Mouse (Mus musculus) heart, embryonic 11.5 days (tissue): Measurements from ENCODE around the gene Cyp3a13. TPM values are rescaled to one million over a fixed set of nuclear protein-coding genes. Genes with fewer than 3 reads are reported as not detected.

ENCODE experiments used
- ATAC-seq: fragments of 200-750 bp; cut with Nextera tagmentation; replicated peaks from 2 replicates; pipeline ENCODE4 v1.8.0; 2017; ENCODE audit warnings: moderate library complexity; ENCODE audit not compliant: insufficient number of reproducible peaks, low FRiP score, low TSS enrichment
- H3K27ac ChIP-seq: fragments of 300-500 bp; sonication (generic); 2 replicates; pipeline ENCODE4 v1.5.1; 2014; ENCODE audit warnings: mild to moderate bottlenecking, low read depth, low read length
- H3K27me3 ChIP-seq: fragments of 300-500 bp; sonication (generic); 2 replicates; pipeline ENCODE4 v1.6.1; 2014; ENCODE audit warnings: mild to moderate bottlenecking, low read length, mixed read lengths; ENCODE audit not compliant: control insufficient read depth, insufficient read depth
- H3K36me3 ChIP-seq: fragments of 300-500 bp; sonication (generic); 2 replicates; pipeline ENCODE4 v1.6.1; 2014; ENCODE audit warnings: mild to moderate bottlenecking, low read length, moderate library complexity, mixed read lengths; ENCODE audit not compliant: control insufficient read depth, insufficient read depth
- H3K4me1 ChIP-seq: fragments of 300-500 bp; sonication (generic); 2 replicates; pipeline ENCODE4 v1.6.1; 2014; ENCODE audit warnings: low read length; ENCODE audit not compliant: control insufficient read depth, insufficient read depth
- H3K4me2 ChIP-seq: fragments of 300-500 bp; sonication (generic); 2 replicates; pipeline ENCODE4 v1.6.1; 2014; ENCODE audit warnings: mild to moderate bottlenecking, moderate library complexity
- H3K4me3 ChIP-seq: fragments of 300-500 bp; sonication (generic); 2 replicates; pipeline ENCODE4 v1.5.1; 2014; ENCODE audit warnings: low read depth, low read length
- H3K9ac ChIP-seq: fragments of 300-500 bp; sonication (generic); 2 replicates; pipeline ENCODE4 v1.6.1; 2014; ENCODE audit warnings: mild to moderate bottlenecking, low read depth, low read length, moderate library complexity
- H3K9me3 ChIP-seq: fragments of 300-500 bp; sonication (generic); replicated peaks from 2 replicates; pipeline ENCODE4 v1.6.1; 2016; ENCODE audit warnings: low read length; ENCODE audit not compliant: control insufficient read depth
- WGBS: fragments of 180-500 bp; shearing (Covaris S2); extraction: QIAGEN DNeasy Blood & Tissue Kit; methylation state at CpG from one replicate; pipeline ENCODE4 v1.1.7; 2014; ENCODE audit not compliant: insufficient replicate concordance; 5-methylcytosine and 5-hydroxymethylcytosine counted together
- polyA plus RNA-seq: library from polyadenylated mRNA; unstranded; fragments of >200 nt; fragmentation: Nextera tagmentation; extraction: Ambion mirVana; gene quantifications from 2 replicates; pipeline ENCODE4 v1.2.1, GENCODE M21; 2014

Gene Cyp3a13
- 0.09 TPM in 1 of 2 replicates, not detected in the other for polyA plus RNA-seq

- no peaks in the 10 kb centered on the region for H3K27me3 ChIP-seq
- no peaks in the 10 kb centered on the region for H3K36me3 ChIP-seq
- H3K9ac ChIP-seq: no peak within 1 kb of the TSS
- H3K27ac ChIP-seq: no peak within 1 kb of the TSS
- H3K9me3 ChIP-seq: no peaks in the 10 kb centered on the region
- no peak for ATAC-seq
- H3K4me3 ChIP-seq: no peak within 1 kb of the TSS
- no peaks in the 10 kb centered on the region for H3K4me1 ChIP-seq
- H3K4me2 ChIP-seq: no peak within 1 kb of the TSS
- 52% methylated on average over 2 of the region's 2 CpGs for WGBS
Measured at GRCm38 (mm10) chr5:137921532-137921931, at the start of gene Cyp3a13. TSS of gene Cyp3a13 (minus strand) at chr5:137921619.

GRCm38 (mm10) chr5:137966492-137966891 lies 45.1 kb upstream of the Cyp3a13 start:
- Histone ChIP-seq H3K4me2 (no peak overlapping the region), H3K4me3 (no peak overlapping the region), H3K27me3 (no peaks in the 10 kb centered on the region; the same call in 1 of the 2 replicates), H3K36me3 (no peaks in the 10 kb centered on the region), H3K4me1 (no peaks in the 10 kb centered on the region), H3K9ac (no peak overlapping the region), H3K27ac (no peak overlapping the region), H3K9me3 (no peaks in the 10 kb centered on the region)
- ATAC-seq: no peak

- ATAC-seq: no peak
- no peaks in the 10 kb centered on the region for H3K36me3 ChIP-seq
- H3K27me3 ChIP-seq: no peaks in the 10 kb centered on the region
- no peaks in the 10 kb centered on the region for H3K4me1 ChIP-seq
- H3K27ac ChIP-seq: no peak within 1 kb of the TSS
- WGBS: 78% methylated on average over 8 of the region's 8 CpGs
- no peak within 1 kb of the TSS for H3K9ac ChIP-seq
- H3K4me3 ChIP-seq: no peak within 1 kb of the TSS
- H3K4me2 ChIP-seq: no peak within 1 kb of the TSS
- H3K9me3 ChIP-seq: no peaks in the 10 kb centered on the region
Measured at GRCm38 (mm10) chr5:137962945-137963344, 41.5 kb upstream of the Cyp3a13 start, which contains the start of gene Gjc3. TSS of gene Gjc3 (minus strand) at chr5:137963098.

- Histone ChIP-seq H3K4me3 (no peak overlapping the region), H3K4me2 (no peak overlapping the region), H3K36me3 (no peaks in the 10 kb centered on the region), H3K27ac (no peak overlapping the region), H3K4me1 (no peaks in the 10 kb centered on the region), H3K27me3 (no peaks in the 10 kb centered on the region), H3K9me3 (no peaks in the 10 kb centered on the region), H3K9ac (no peak overlapping the region)
- 72% methylated on average over 3 of the region's 3 CpGs for WGBS
- no peak for ATAC-seq
Measured at GRCm38 (mm10) chr5:137956404-137956803, 35.0 kb upstream of the Cyp3a13 start.

- H3K4me1 ChIP-seq: no peaks in the 10 kb centered on the region
- H3K9ac ChIP-seq: no peak overlapping the region
- WGBS: 34% methylated on average over 6 of the region's 6 CpGs
- ATAC-seq: no peak
- H3K27ac ChIP-seq: no peak overlapping the region
- H3K36me3 ChIP-seq: no peaks in the 10 kb centered on the region
- no peaks in the 10 kb centered on the region for H3K27me3 ChIP-seq
- H3K9me3 ChIP-seq: no peaks in the 10 kb centered on the region
- H3K4me2 ChIP-seq: no peak overlapping the region
- H3K4me3 ChIP-seq: no peak overlapping the region
Measured at GRCm38 (mm10) chr5:137951218-137951617, 29.8 kb upstream of the Cyp3a13 start.

- Histone ChIP-seq H3K9ac (no peak overlapping the region), H3K4me2 (no peak overlapping the region), H3K4me3 (no peak overlapping the region), H3K9me3 (no peaks in the 10 kb centered on the region), H3K27ac (no peak overlapping the region), H3K4me1 (no peaks in the 10 kb centered on the region), H3K36me3 (no peaks in the 10 kb centered on the region), H3K27me3 (no peaks in the 10 kb centered on the region)
- ATAC-seq: no peak
Measured at GRCm38 (mm10) chr5:137947303-137947702, 25.9 kb upstream of the Cyp3a13 start.

- no peaks in the 10 kb centered on the region for H3K27me3 ChIP-seq
- no peak for ATAC-seq
- WGBS: 62% methylated on average over 1 of the region's 1 CpGs
- no peaks in the 10 kb centered on the region for H3K4me1 ChIP-seq
- H3K36me3 ChIP-seq: no peaks in the 10 kb centered on the region
- H3K4me3 ChIP-seq: no peak overlapping the region
- no peak overlapping the region for H3K4me2 ChIP-seq
- no peak overlapping the region for H3K9ac ChIP-seq
- no peaks in the 10 kb centered on the region for H3K9me3 ChIP-seq
- H3K27ac ChIP-seq: no peak overlapping the region
Measured at GRCm38 (mm10) chr5:137943133-137943532, 21.7 kb upstream of the Cyp3a13 start.

GRCm38 (mm10) chr5:137940948-137941347 lies 19.5 kb upstream of the Cyp3a13 start:
- Histone ChIP-seq H3K27ac (no peak overlapping the region), H3K4me3 (no peak overlapping the region), H3K27me3 (no peaks in the 10 kb centered on the region), H3K4me2 (no peak overlapping the region), H3K4me1 (no peaks in the 10 kb centered on the region), H3K9me3 (no peaks in the 10 kb centered on the region), H3K36me3 (no peaks in the 10 kb centered on the region), H3K9ac (no peak overlapping the region)
- no peak for ATAC-seq
- 78% methylated on average over 4 of the region's 4 CpGs for WGBS

GRCm38 (mm10) chr5:137937238-137937637 lies 15.8 kb upstream of the Cyp3a13 start:
- Histone ChIP-seq H3K27me3 (no peaks in the 10 kb centered on the region), H3K4me3 (no peak overlapping the region), H3K4me1 (no peaks in the 10 kb centered on the region), H3K9ac (no peak overlapping the region), H3K36me3 (no peaks in the 10 kb centered on the region), H3K27ac (no peak overlapping the region), H3K9me3 (no peaks in the 10 kb centered on the region), H3K4me2 (no peak overlapping the region)
- WGBS: 53% methylated on average over 4 of the region's 4 CpGs
- no peak for ATAC-seq
